Mouse (Mus musculus): ENCODE measurements around the gene Gm44502.

The Gm44502 gene

GRCm38 (mm10) chr15:89429352-89430221 is at the start of gene Gm44502, which contains the start of the genes C730034F03Rik and Chkb:
TSS of gene Gm44502 (minus strand) at chr15:89429696.
TSS of gene C730034F03Rik (plus strand) at chr15:89429589.
TSS of gene Chkb (minus strand) at chr15:89429908.
- DNase-seq (ENCODE audit: low spot score): peak; percentile 79

GRCm38 (mm10) chr15:89478622-89479021 is 49.1 kb upstream of the Gm44502 start:
- no peak for DNase-seq (ENCODE audit: low spot score)

GRCm38 (mm10) chr15:89477806-89478205 is 48.3 kb upstream of the Gm44502 start:
- DNase-seq (ENCODE audit: low spot score): no peak

GRCm38 (mm10) chr15:89477091-89477491 is 47.6 kb upstream of the Gm44502 start, which contains the start of gene Arsa:
TSS of gene Arsa (minus strand) at chr15:89477425.
- no peak for DNase-seq (ENCODE audit: low spot score)

GRCm38 (mm10) chr15:89476475-89476815 is 46.9 kb upstream of the Gm44502 start:
- DNase-seq (ENCODE audit: low spot score): no peak

GRCm38 (mm10) chr15:89475611-89476474 is 46.3 kb upstream of the Gm44502 start:
- peak; percentile 90 for DNase-seq (ENCODE audit: low spot score)

- DNase-seq (ENCODE audit: low spot score): no peak
Observed at GRCm38 (mm10) chr15:89475293-89475600, 45.8 kb upstream of the Gm44502 start.

- DNase-seq (ENCODE audit: low spot score): no peak
Observed at GRCm38 (mm10) chr15:89474596-89475292, 45.2 kb upstream of the Gm44502 start.

- no peak for DNase-seq (ENCODE audit: low spot score)
Observed at GRCm38 (mm10) chr15:89473921-89474320, 44.4 kb upstream of the Gm44502 start.

- no peak for DNase-seq (ENCODE audit: low spot score)
Observed at GRCm38 (mm10) chr15:89473370-89473769, 43.9 kb upstream of the Gm44502 start.

GRCm38 (mm10) chr15:89471476-89471875 is 42.0 kb upstream of the Gm44502 start:
- no peak for DNase-seq (ENCODE audit: low spot score)

- no peak for DNase-seq (ENCODE audit: low spot score)
Observed at GRCm38 (mm10) chr15:89468577-89468976, 39.1 kb upstream of the Gm44502 start.

- DNase-seq (ENCODE audit: low spot score): no peak
Observed at GRCm38 (mm10) chr15:89465052-89465451, 35.6 kb upstream of the Gm44502 start.

GRCm38 (mm10) chr15:89463334-89464235 is 34.1 kb upstream of the Gm44502 start:
- DNase-seq (ENCODE audit: low spot score): no peak

GRCm38 (mm10) chr15:89462176-89462575 is 32.7 kb upstream of the Gm44502 start:
- no peak for DNase-seq (ENCODE audit: low spot score)

- no peak for DNase-seq (ENCODE audit: low spot score)
Observed at GRCm38 (mm10) chr15:89461321-89461720, 31.8 kb upstream of the Gm44502 start.

- DNase-seq (ENCODE audit: low spot score): no peak
Observed at GRCm38 (mm10) chr15:89460298-89460697, 30.8 kb upstream of the Gm44502 start.

- DNase-seq (ENCODE audit: low spot score): no peak
Observed at GRCm38 (mm10) chr15:89459821-89460220, 30.3 kb upstream of the Gm44502 start.

GRCm38 (mm10) chr15:89458942-89459341 is 29.4 kb upstream of the Gm44502 start:
- DNase-seq (ENCODE audit: low spot score): no peak

GRCm38 (mm10) chr15:89455642-89456041 is 26.1 kb upstream of the Gm44502 start:
- DNase-seq (ENCODE audit: low spot score): no peak

- DNase-seq (ENCODE audit: low spot score): no peak
Observed at GRCm38 (mm10) chr15:89454857-89455256, 25.4 kb upstream of the Gm44502 start.
